Mouse (Mus musculus) fat pad, adult 2 months (tissue): ENCODE data around the gene Tex12.
A peak's percentile ranks its signal among the peaks of the same experiment; 100 is the strongest.

Source experiments
- DNase-seq: peaks from one replicate; pipeline ENCODE4 v3.0.0-alpha.2; 2011; ENCODE audit warnings: low read depth, low spot score; ENCODE audit errors: extremely low read depth

Tex12 gene

DNA sequence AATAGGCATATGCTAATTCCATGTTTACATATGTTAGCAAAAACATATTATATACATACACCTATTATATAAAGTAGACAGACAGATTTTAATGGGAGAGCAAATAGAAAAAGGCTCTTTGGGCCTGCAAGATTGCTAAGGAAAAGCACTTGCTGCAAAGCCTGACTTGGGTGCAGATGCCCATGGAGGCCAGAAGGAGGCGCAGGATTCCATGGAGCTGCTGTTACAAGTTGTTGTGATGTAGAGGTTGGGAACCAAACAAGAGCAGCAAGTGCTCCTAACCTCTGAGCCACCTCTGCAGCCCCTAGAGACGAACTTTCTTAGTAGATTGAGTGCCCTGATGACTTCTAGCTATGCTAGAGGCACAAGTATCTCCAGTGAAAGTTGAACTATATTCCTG lies 42.3 kb downstream of the Tex12 start:
- no peak for DNase-seq

GRCm38 (mm10) chr9:50515462-50515861 lies 45.7 kb downstream of the Tex12 start:
- DNase-seq = no peak

DNA sequence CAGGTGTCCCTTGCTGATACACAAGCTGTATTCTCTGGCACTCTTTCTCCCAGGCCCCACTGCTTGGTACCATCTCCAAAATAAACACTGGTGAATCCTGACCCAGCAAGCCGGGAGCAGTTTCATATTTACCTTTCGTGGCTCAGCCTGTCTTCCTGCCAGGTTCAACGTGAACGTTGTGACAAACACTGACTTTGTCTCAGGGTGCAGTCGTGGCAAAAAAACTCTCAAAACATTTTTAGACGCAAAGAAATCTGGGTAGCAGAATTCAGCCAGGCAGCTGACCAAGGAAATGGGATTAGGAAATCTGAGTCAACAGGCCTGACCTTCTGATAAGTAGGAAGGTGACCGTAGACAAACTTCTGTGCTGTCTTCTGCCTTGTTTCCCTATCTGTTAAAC lies 53.6 kb downstream of the Tex12 start:
- DNase-seq = peak; percentile 74
